Mouse (Mus musculus): ENCODE data around the gene Samd4b.

GRCm38 (mm10) chr7:28373131-28373581 lies 224.8 kb downstream of the Samd4b start:
- TF ChIP-seq MAFK (IDR thresholded peaks at IDR 0.05; ENCODE audit: insufficient read depth, low read depth, low read length) (no peak), CHD2 (IDR thresholded peaks at IDR 0.05; ENCODE audit: low read depth, low read length) (no peak)
